Mouse (Mus musculus): ENCODE results near the gene Thbs3.

DNA sequence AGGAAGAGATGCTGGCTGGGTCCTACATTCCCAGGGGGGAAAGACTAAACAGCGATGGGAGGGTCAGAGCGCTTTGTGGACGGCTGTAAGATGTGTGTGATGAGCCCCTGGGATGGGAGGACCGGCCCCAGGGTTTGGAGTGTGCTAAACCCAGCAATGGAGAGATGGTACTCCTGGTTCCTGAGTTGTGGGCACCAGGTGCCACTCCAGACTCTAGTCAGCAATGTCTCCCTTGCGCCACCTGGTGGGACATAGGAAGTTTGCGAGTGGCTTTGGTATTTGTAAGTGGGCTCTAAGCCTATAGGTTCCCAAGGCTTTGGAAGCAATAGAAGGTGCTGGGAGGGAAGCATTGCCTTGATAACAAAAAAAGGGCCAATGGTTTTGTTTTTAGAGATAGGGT lies 873 bp downstream of the Thbs3 start:
- TF ChIP-seq CTCF (IDR thresholded peaks at IDR 0.05; ENCODE audit: low read depth) = peak; percentile 95
- TF ChIP-seq EP300 (IDR thresholded peaks at IDR 0.05; ENCODE audit: low read depth) = no peak
